Mouse (Mus musculus) forebrain, embryonic 14.5 days (tissue): Measurements from ENCODE around the gene Eef2. TPM values are rescaled to one million over a fixed set of nuclear protein-coding genes. Genes with fewer than 3 reads are reported as not detected.

Source experiments
- ATAC-seq: fragments of 200-750 bp; cut with Nextera tagmentation; 2 replicates; pipeline ENCODE4 v1.8.0; 2017; ENCODE audit warnings: mild to moderate bottlenecking, moderate library complexity
- DNase-seq: peaks from one replicate; pipeline ENCODE4 v3.0.0-alpha.2; 2015; ENCODE audit warnings: low spot score
- H3K27ac ChIP-seq: fragments of 300-500 bp; sonication (generic); 2 replicates; pipeline ENCODE4 v1.5.1; 2014; ENCODE audit warnings: low read depth, mild to moderate bottlenecking, control low read depth, low read length, moderate library complexity
- H3K27me3 ChIP-seq: fragments of 300-500 bp; sonication (generic); replicated peaks from 2 replicates; pipeline ENCODE4 v1.6.1; 2014; ENCODE audit warnings: low read length, control low read depth, mixed read lengths; ENCODE audit not compliant: control insufficient read depth, insufficient read depth
- H3K36me3 ChIP-seq: fragments of 300-500 bp; sonication (generic); 2 replicates; pipeline ENCODE4 v1.6.1; 2014; ENCODE audit warnings: low read length, control low read depth; ENCODE audit not compliant: control insufficient read depth, insufficient read depth
- H3K4me1 ChIP-seq: fragments of 300-500 bp; sonication (generic); 2 replicates; pipeline ENCODE4 v1.6.1; 2014; ENCODE audit warnings: antibody characterized with exemption, low read length, control low read depth; ENCODE audit not compliant: control insufficient read depth, insufficient read depth
- H3K4me2 ChIP-seq: fragments of 300-500 bp; sonication (generic); 2 replicates; pipeline ENCODE4 v1.6.1; 2014; ENCODE audit warnings: mild to moderate bottlenecking, control low read depth, low read length
- H3K4me3 ChIP-seq: fragments of 300-500 bp; sonication (generic); 2 replicates; pipeline ENCODE4 v1.5.1; 2014; ENCODE audit warnings: low read depth, low read length, control low read depth
- H3K9ac ChIP-seq: fragments of 300-500 bp; sonication (generic); 2 replicates; pipeline ENCODE4 v1.6.1; 2014; ENCODE audit warnings: mild to moderate bottlenecking, low read length, control low read depth, moderate library complexity
- H3K9me3 ChIP-seq: fragments of 300-500 bp; sonication (generic); replicated peaks from 2 replicates; pipeline ENCODE4 v1.6.1; 2016; ENCODE audit warnings: low read length, control low read depth, mixed read lengths; ENCODE audit not compliant: control insufficient read depth
- WGBS: fragments of 180-500 bp; shearing (Covaris S2); extraction: QIAGEN DNeasy Blood & Tissue Kit; methylation state at CpG from one replicate; pipeline ENCODE4 v1.1.7; 2014; 5-methylcytosine and 5-hydroxymethylcytosine counted together
- polyA plus RNA-seq: library from polyadenylated mRNA; unstranded; fragments of >200 nt; fragmentation: Nextera tagmentation; extraction: Ambion mirVana; gene quantifications from 2 replicates; pipeline ENCODE4 v1.2.1, GENCODE M21; 2014

Gene Eef2
- polyA plus RNA-seq, 1 experiment from 2014 or later: 520 TPM

GRCm38 (mm10) chr10:81144667-81145066 is 31.8 kb upstream of the Eef2 start:
- 93% methylated on average over 27 of the region's 27 CpGs for WGBS
- H3K36me3 ChIP-seq: peaks cover 65% of the 10 kb centered on the region

GRCm38 (mm10) chr10:81145307-81145706 is 31.1 kb upstream of the Eef2 start:
- 88% methylated on average over 6 of the region's 6 CpGs for WGBS
- ATAC-seq (no peak), DNase-seq (no peak)
- H3K4me2 ChIP-seq: no peak overlapping the region
- H3K4me1 ChIP-seq: no peaks in the 10 kb centered on the region; the same call in 1 of the 2 replicates
- H3K27me3 ChIP-seq: no peaks in the 10 kb centered on the region
- H3K4me3 ChIP-seq: no peak overlapping the region
- no peak overlapping the region for H3K27ac ChIP-seq
- H3K9ac ChIP-seq: no peak overlapping the region
- peaks cover 71% of the 10 kb centered on the region for H3K36me3 ChIP-seq
- H3K9me3 ChIP-seq: no peaks in the 10 kb centered on the region

More at GRCm38 (mm10) chr10:81144667-81145066, 31.8 kb upstream of the Eef2 start:
- H3K27ac ChIP-seq: no peak overlapping the region
- H3K27me3 ChIP-seq: no peaks in the 10 kb centered on the region
- DNase-seq (no peak), ATAC-seq (no peak)
- H3K4me3 ChIP-seq: no peak overlapping the region
- no peaks in the 10 kb centered on the region for H3K9me3 ChIP-seq
- H3K4me1 ChIP-seq: no peaks in the 10 kb centered on the region; the same call in 1 of the 2 replicates
- H3K9ac ChIP-seq: no peak overlapping the region
- H3K4me2 ChIP-seq: no peak overlapping the region

GRCm38 (mm10) chr10:81145778-81146177 is 30.7 kb upstream of the Eef2 start:
- no peak overlapping the region for H3K4me3 ChIP-seq
- ATAC-seq (no peak), DNase-seq (no peak)
- 91% methylated on average over 7 of the region's 7 CpGs for WGBS
- H3K9me3 ChIP-seq: no peaks in the 10 kb centered on the region
- no peaks in the 10 kb centered on the region for H3K27me3 ChIP-seq
- H3K4me1 ChIP-seq: no peaks in the 10 kb centered on the region; the same call in 1 of the 2 replicates
- no peak overlapping the region for H3K4me2 ChIP-seq
- H3K9ac ChIP-seq: no peak overlapping the region
- H3K27ac ChIP-seq: no peak overlapping the region
- peaks cover 73% of the 10 kb centered on the region for H3K36me3 ChIP-seq

- no peak for ATAC-seq
- Histone ChIP-seq H3K27ac (no peak overlapping the region), H3K4me1 (no peaks in the 10 kb centered on the region; the same call in 1 of the 2 replicates), H3K4me3 (no peak overlapping the region), H3K27me3 (no peaks in the 10 kb centered on the region), H3K9ac (no peak overlapping the region), H3K36me3 (peaks cover 76% of the 10 kb centered on the region), H3K4me2 (no peak overlapping the region), H3K9me3 (no peaks in the 10 kb centered on the region)
- no peak for DNase-seq
- 72% methylated on average over 4 of the region's 4 CpGs for WGBS
Observed at GRCm38 (mm10) chr10:81146296-81146695, 30.1 kb upstream of the Eef2 start.

- no peak for DNase-seq
- H3K9ac ChIP-seq: no peak overlapping the region
- no peak overlapping the region for H3K27ac ChIP-seq
- no peak overlapping the region for H3K4me2 ChIP-seq
- H3K4me1 ChIP-seq: no peaks in the 10 kb centered on the region
- no peak overlapping the region for H3K4me3 ChIP-seq
- H3K9me3 ChIP-seq: no peaks in the 10 kb centered on the region
- H3K36me3 ChIP-seq: peaks cover 90% of the 10 kb centered on the region
- no peak for ATAC-seq
- no peaks in the 10 kb centered on the region for H3K27me3 ChIP-seq
- WGBS: 77% methylated on average over 6 of the region's 6 CpGs
Observed at GRCm38 (mm10) chr10:81151261-81151660, 25.2 kb upstream of the Eef2 start.

GRCm38 (mm10) chr10:81152609-81153008 is 23.8 kb upstream of the Eef2 start:
- no peaks in the 10 kb centered on the region for H3K9me3 ChIP-seq
- H3K4me3 ChIP-seq: no peak overlapping the region
- H3K4me1 ChIP-seq: no peaks in the 10 kb centered on the region
- H3K9ac ChIP-seq: no peak overlapping the region
- H3K27ac ChIP-seq: no peak overlapping the region
- ATAC-seq (no peak), DNase-seq (no peak)
- peaks cover 90% of the 10 kb centered on the region for H3K36me3 ChIP-seq
- 80% methylated on average over 12 of the region's 12 CpGs for WGBS
- no peaks in the 10 kb centered on the region for H3K27me3 ChIP-seq
- no peak overlapping the region for H3K4me2 ChIP-seq

- no peak for DNase-seq
Observed at GRCm38 (mm10) chr10:81154313-81154712, 22.1 kb upstream of the Eef2 start.

GRCm38 (mm10) chr10:81154736-81155135 is 21.7 kb upstream of the Eef2 start:
- Histone ChIP-seq H3K9me3 (no peaks in the 10 kb centered on the region), H3K27ac (no peak overlapping the region), H3K4me2 (no peak overlapping the region), H3K9ac (0 out of 2 replicates have a peak overlapping the region, but pooled peaks have one; percentile 21), H3K4me3 (no peak overlapping the region), H3K27me3 (no peaks in the 10 kb centered on the region), H3K36me3 (peaks cover 88% of the 10 kb centered on the region), H3K4me1 (no peaks in the 10 kb centered on the region)
- 85% methylated on average over 6 of the region's 6 CpGs for WGBS
- no peak for DNase-seq
- no peak for ATAC-seq

More at GRCm38 (mm10) chr10:81154313-81154712, 22.1 kb upstream of the Eef2 start:
- Histone ChIP-seq H3K4me2 (no peak overlapping the region), H3K4me1 (no peaks in the 10 kb centered on the region), H3K27ac (no peak overlapping the region), H3K9me3 (no peaks in the 10 kb centered on the region), H3K27me3 (no peaks in the 10 kb centered on the region), H3K9ac (peak overlapping the region; percentile 21; the same call in 1 of the 2 replicates), H3K36me3 (peaks cover 90% of the 10 kb centered on the region), H3K4me3 (no peak overlapping the region)
- 95% methylated on average over 12 of the region's 12 CpGs for WGBS
- ATAC-seq: no peak

GRCm38 (mm10) chr10:81161602-81162317 is 14.7 kb upstream of the Eef2 start:
- Histone ChIP-seq H3K4me3 (no peak overlapping the region), H3K9ac (no peak overlapping the region), H3K9me3 (no peaks in the 10 kb centered on the region), H3K27ac (no peak overlapping the region), H3K4me2 (no peak overlapping the region), H3K36me3 (peaks cover 70% of the 10 kb centered on the region), H3K4me1 (peaks cover 5% of the 10 kb centered on the region), H3K27me3 (no peaks in the 10 kb centered on the region)
- 95% methylated on average over 8 of the region's 8 CpGs for whole genome bisulfite sequencing
- DNase-seq: no peak
- no peak for ATAC-seq
